Mouse (Mus musculus) lung, embryonic 16.5 days (tissue): Measurements from ENCODE around the gene Erbb3. TPM values are rescaled to one million over a fixed set of nuclear protein-coding genes. Genes with fewer than 3 reads are reported as not detected.

Source experiments
- ATAC-seq: fragments of 200-750 bp; cut with Nextera tagmentation; 2 replicates; pipeline ENCODE4 v1.8.0; 2017; ENCODE audit warnings: low read depth, mild to moderate bottlenecking, moderate library complexity
- H3K27ac ChIP-seq: fragments of 300-500 bp; sonication (generic); 2 replicates; pipeline ENCODE4 v1.5.1; 2014; ENCODE audit warnings: mild to moderate bottlenecking, control low read depth, low read length
- H3K27me3 ChIP-seq: fragments of 300-500 bp; sonication (generic); 2 replicates; pipeline ENCODE4 v1.6.1; 2014; ENCODE audit warnings: low read depth, low read length, mixed read lengths; ENCODE audit not compliant: control insufficient read depth, insufficient read depth
- H3K36me3 ChIP-seq: fragments of 300-500 bp; sonication (generic); 2 replicates; pipeline ENCODE4 v1.6.1; 2014; ENCODE audit warnings: low read length; ENCODE audit not compliant: control insufficient read depth, insufficient read depth
- H3K4me1 ChIP-seq: fragments of 300-500 bp; sonication (generic); replicated peaks from 2 replicates; pipeline ENCODE4 v1.6.1; 2014; ENCODE audit warnings: low read length, mixed read lengths; ENCODE audit not compliant: control insufficient read depth, insufficient read depth
- H3K4me2 ChIP-seq: fragments of 300-500 bp; sonication (generic); 2 replicates; pipeline ENCODE4 v1.6.1; 2014; ENCODE audit warnings: low read depth, low read length, control low read depth
- H3K4me3 ChIP-seq: fragments of 300-500 bp; sonication (generic); 2 replicates; pipeline ENCODE4 v1.5.1; 2014; ENCODE audit warnings: mild to moderate bottlenecking, low read length, control low read depth
- H3K9ac ChIP-seq: fragments of 300-500 bp; sonication (generic); 2 replicates; pipeline ENCODE4 v1.6.1; 2014; ENCODE audit warnings: low read length, control low read depth
- H3K9me3 ChIP-seq: fragments of 300-500 bp; sonication (generic); 2 replicates; pipeline ENCODE4 v1.6.1; 2016; ENCODE audit warnings: low read length; ENCODE audit not compliant: control insufficient read depth
- WGBS: fragments of 180-500 bp; shearing (Covaris S2); extraction: QIAGEN DNeasy Blood & Tissue Kit; methylation state at CpG from one replicate; pipeline ENCODE4 v1.1.7; 2014; 5-methylcytosine and 5-hydroxymethylcytosine counted together
- polyA plus RNA-seq: library from polyadenylated mRNA; unstranded; fragments of >200 nt; fragmentation: Nextera tagmentation; extraction: Ambion mirVana; gene quantifications from 2 replicates; pipeline ENCODE4 v1.2.1, GENCODE M21; 2015

The Erbb3 gene
- polyA plus RNA-seq, 1 experiment from 2014 or later: 27.6 TPM

DNA sequence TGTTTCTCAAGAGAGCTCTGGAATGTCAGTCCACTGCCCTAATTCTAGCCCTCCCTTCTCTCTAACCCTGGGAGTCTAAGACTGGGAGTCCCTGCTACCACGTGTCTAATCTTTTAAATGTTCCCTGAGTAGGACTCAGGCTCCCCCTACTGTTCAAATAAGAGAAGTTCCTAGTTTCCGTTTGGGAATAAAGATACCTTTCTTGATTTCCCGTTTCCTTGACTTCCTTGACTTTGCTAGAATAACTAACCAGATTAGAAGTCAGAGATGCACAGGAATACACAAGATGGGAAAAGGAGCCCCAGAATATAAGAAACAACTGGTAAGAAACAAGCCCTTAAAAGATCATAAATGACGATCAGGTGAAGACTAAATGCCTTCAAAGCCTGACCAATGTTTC lies 43.1 kb downstream of the Erbb3 start:
- Histone ChIP-seq H3K9ac (peak overlapping the region; percentile 78), H3K4me1 (peaks cover 10% of the 10 kb centered on the region), H3K36me3 (peaks cover 28% of the 10 kb centered on the region), H3K9me3 (no peaks in the 10 kb centered on the region), H3K4me3 (peak overlapping the region; percentile 88), H3K4me2 (peak overlapping the region; percentile 91), H3K27ac (peak overlapping the region; percentile 97; the same call in 1 of the 2 replicates), H3K27me3 (no peaks in the 10 kb centered on the region)
- no peak for ATAC-seq
- 6% methylated on average over 4 of the region's 4 CpGs for WGBS

DNA sequence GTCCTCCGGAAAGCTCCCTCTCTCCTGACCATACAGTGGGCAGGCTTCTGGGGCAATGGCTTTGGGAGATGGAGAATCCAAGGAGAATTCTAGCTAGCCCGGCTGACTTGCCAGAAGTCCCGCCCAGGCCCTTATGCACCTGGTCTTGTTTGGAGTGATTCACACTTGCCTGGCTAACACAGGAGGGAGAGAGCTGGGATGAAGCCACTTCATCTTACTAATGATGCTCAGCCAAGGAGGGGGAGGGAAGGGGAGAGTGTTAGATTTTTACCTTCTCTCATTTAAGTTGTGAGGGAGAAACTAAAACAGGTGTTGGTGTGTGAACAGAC lies 43.9 kb downstream of the Erbb3 start:
- no peak overlapping the region for H3K27ac ChIP-seq
- no peaks in the 10 kb centered on the region for H3K9me3 ChIP-seq
- H3K9ac ChIP-seq: no peak overlapping the region
- no peak for ATAC-seq
- peaks cover 10% of the 10 kb centered on the region for H3K4me1 ChIP-seq
- H3K27me3 ChIP-seq: no peaks in the 10 kb centered on the region
- no peak overlapping the region for H3K4me3 ChIP-seq
- H3K4me2 ChIP-seq: no peak overlapping the region
- 78% methylated on average over 3 of the region's 3 CpGs for WGBS
- H3K36me3 ChIP-seq: peaks cover 28% of the 10 kb centered on the region

DNA sequence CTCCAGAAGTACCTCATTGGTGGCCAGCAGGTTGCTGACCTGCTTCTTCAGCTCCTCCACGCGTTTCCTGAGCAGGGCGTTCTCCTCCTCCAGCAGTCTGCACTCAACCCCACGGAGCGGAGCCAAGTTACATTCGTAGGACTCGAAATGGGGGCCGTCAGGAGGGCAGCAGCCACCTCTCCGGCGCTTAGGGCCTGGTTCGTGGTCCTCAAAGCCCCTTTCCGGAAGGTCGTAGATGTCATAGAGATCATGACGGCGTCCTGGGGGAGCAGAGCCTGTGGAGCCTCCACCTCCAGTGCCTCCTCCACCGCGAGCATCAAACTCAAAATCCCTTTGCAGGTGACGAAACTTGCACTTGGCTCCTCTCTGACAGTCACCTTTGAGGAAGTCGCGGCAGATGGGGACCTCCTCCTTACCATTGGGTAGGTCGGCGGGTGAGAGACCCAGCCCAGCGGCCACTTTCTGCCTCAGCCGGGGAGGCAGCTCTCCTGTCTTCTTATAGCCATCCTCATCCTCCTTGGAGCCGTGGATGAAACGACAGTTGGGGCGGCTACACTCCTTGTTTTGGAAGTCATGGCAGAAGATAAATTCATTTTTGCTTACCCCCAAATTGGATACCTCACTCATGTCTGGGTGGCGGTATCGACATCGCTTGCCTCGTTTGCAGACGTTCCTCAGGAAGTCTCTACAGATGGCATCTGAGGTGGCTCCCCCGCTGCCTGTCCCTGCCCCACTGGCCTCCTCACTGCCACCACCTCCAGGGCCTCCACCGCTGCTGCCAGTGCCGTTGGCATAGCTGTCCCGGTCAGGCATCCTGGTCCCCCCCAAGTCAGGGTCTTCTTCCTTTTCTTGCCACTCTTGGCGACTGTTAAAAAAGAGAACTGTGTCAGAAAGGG lies 44.5 kb downstream of the Erbb3 start:
- H3K4me2 ChIP-seq: no peak overlapping the region
- peaks cover 28% of the 10 kb centered on the region for H3K36me3 ChIP-seq
- H3K4me1 ChIP-seq: peaks cover 10% of the 10 kb centered on the region
- no peaks in the 10 kb centered on the region for H3K9me3 ChIP-seq
- no peaks in the 10 kb centered on the region for H3K27me3 ChIP-seq
- no peak for ATAC-seq
- H3K27ac ChIP-seq: no peak overlapping the region
- no peak overlapping the region for H3K9ac ChIP-seq
- WGBS: 90% methylated on average over 37 of the region's 37 CpGs
- no peak overlapping the region for H3K4me3 ChIP-seq

- H3K9ac ChIP-seq: no peak overlapping the region
- H3K4me3 ChIP-seq: no peak overlapping the region
- H3K9me3 ChIP-seq: no peaks in the 10 kb centered on the region
- H3K4me2 ChIP-seq: no peak overlapping the region
- ATAC-seq: no peak
- peaks cover 8% of the 10 kb centered on the region for H3K4me1 ChIP-seq
- H3K27me3 ChIP-seq: no peaks in the 10 kb centered on the region
- WGBS: 96% methylated on average over 15 of the region's 15 CpGs
- H3K27ac ChIP-seq: no peak overlapping the region
- peaks cover 28% of the 10 kb centered on the region for H3K36me3 ChIP-seq
Measured at GRCm38 (mm10) chr10:128544151-128544657, 45.2 kb downstream of the Erbb3 start.

- ATAC-seq: no peak
- Histone ChIP-seq H3K4me1 (peaks cover 8% of the 10 kb centered on the region), H3K4me2 (no peak overlapping the region), H3K9me3 (no peaks in the 10 kb centered on the region), H3K27me3 (no peaks in the 10 kb centered on the region), H3K36me3 (peaks cover 28% of the 10 kb centered on the region), H3K4me3 (no peak overlapping the region), H3K27ac (no peak overlapping the region), H3K9ac (no peak overlapping the region)
- WGBS: 60% methylated on average over 2 of the region's 2 CpGs
Measured at GRCm38 (mm10) chr10:128543100-128543499, 46.4 kb downstream of the Erbb3 start.

GRCm38 (mm10) chr10:128538340-128538870 lies 51.0 kb downstream of the Erbb3 start:
- Histone ChIP-seq H3K9me3 (no peaks in the 10 kb centered on the region), H3K4me2 (no peak overlapping the region), H3K9ac (no peak overlapping the region), H3K36me3 (peaks cover 13% of the 10 kb centered on the region), H3K27me3 (no peaks in the 10 kb centered on the region), H3K4me3 (no peak overlapping the region), H3K4me1 (peaks cover 4% of the 10 kb centered on the region), H3K27ac (no peak overlapping the region)
- WGBS: 77% methylated on average over 1 of the region's 1 CpGs
- ATAC-seq: no peak

DNA sequence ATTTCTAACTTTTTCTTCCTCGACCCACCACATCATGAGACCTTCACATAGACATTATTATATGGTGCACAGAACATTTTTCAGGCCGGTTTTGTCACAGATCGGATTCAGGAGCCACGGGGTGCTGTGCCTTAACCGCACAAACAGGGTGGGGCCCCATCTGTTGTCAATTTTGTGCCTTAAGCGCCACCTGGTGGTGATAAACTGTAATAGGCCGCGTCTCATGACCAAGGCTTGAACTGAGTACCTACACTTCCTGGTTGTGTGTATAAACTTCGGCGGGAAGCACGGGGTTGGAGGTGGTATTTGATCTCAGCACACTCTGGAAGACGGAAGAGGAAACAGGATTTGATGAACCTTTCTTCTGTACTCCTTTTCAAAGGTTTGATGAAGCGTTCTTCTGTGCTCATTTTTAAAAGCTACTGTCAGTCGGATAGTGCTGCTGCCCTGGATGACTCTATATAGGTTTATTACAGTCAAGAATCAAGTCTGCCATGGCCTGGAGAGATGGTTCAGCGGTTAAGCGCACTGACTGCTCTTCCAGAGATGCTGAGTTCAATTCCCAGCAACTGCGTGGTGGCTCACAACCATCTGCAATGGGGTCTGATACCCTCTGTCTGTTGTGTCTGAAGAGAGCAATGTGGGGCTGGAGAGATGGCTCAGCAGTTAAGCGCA lies 53.0 kb downstream of the Erbb3 start:
- H3K4me1 ChIP-seq: peaks cover 4% of the 10 kb centered on the region; the same call in 1 of the 2 replicates
- no peaks in the 10 kb centered on the region for H3K27me3 ChIP-seq
- peak; percentile 97 for ATAC-seq
- peak overlapping the region; percentile 55 for H3K4me2 ChIP-seq
- H3K27ac ChIP-seq: peak overlapping the region; percentile 34; the same call in 1 of the 2 replicates
- peak overlapping the region; percentile 20 for H3K4me3 ChIP-seq
- no peaks in the 10 kb centered on the region for H3K36me3 ChIP-seq
- WGBS: 12% methylated on average over 18 of the region's 18 CpGs
- no peaks in the 10 kb centered on the region for H3K9me3 ChIP-seq
- H3K9ac ChIP-seq: peak overlapping the region; percentile 63

- peaks cover 4% of the 10 kb centered on the region; the same call in 1 of the 2 replicates for H3K4me1 ChIP-seq
- 73% methylated on average over 4 of the region's 4 CpGs for WGBS
- no peaks in the 10 kb centered on the region for H3K36me3 ChIP-seq
- peak overlapping the region; percentile 34; the same call in 1 of the 2 replicates for H3K27ac ChIP-seq
- H3K27me3 ChIP-seq: no peaks in the 10 kb centered on the region
- peak overlapping the region; percentile 20 for H3K4me3 ChIP-seq
- H3K9me3 ChIP-seq: no peaks in the 10 kb centered on the region
- peak overlapping the region; percentile 55 for H3K4me2 ChIP-seq
- peak overlapping the region; percentile 63 for H3K9ac ChIP-seq
- ATAC-seq: no peak; the same call in 1 of the 2 replicates
Measured at GRCm38 (mm10) chr10:128535624-128536265, 53.7 kb downstream of the Erbb3 start.
